Mouse (Mus musculus): ENCODE measurements at regions not wholly inside any gene's neighbourhood (a gene's known extent, or its start where the extent isn't known, plus 50 kb on each side); places are given as distances from the start of the nearest gene placed in this dataset.

GRCm38 (mm10) chr7:39727935-39728557 is 210.5 kb downstream of the Zfp619 start:
- no peak for TF ChIP-seq POLR2A (IDR thresholded peaks at IDR 0.05; ENCODE audit: extremely low read depth, insufficient read depth, low read length)
- TF ChIP-seq CTCF (IDR thresholded peaks at IDR 0.05; ENCODE audit: extremely low read depth, insufficient read depth, low read length): no peak
